Mouse (Mus musculus) testis, adult 2 months (tissue): ENCODE measurements around the gene App. TPM values are rescaled to one million over a fixed set of nuclear protein-coding genes. Genes with fewer than 3 reads are reported as not detected.

Experiments
- H3K27ac ChIP-seq: fragments of 200-500 bp; 2 replicates; pipeline ENCODE4 v1.5.1; 2012; ENCODE audit warnings: low read depth, low read length; ENCODE audit not compliant: control insufficient read depth, insufficient read depth
- H3K27me3 ChIP-seq: fragments of 200-500 bp; 2 replicates; pipeline ENCODE4 v1.6.1; 2012; ENCODE audit warnings: mild to moderate bottlenecking, low read length, moderate library complexity; ENCODE audit not compliant: control insufficient read depth, insufficient read depth
- H3K36me3 ChIP-seq: fragments of 200-500 bp; 2 replicates; pipeline ENCODE4 v1.6.1; 2012; ENCODE audit warnings: mild to moderate bottlenecking, low read length; ENCODE audit not compliant: control insufficient read depth, insufficient read depth
- H3K4me1 ChIP-seq: fragments of 200-500 bp; 2 replicates; pipeline ENCODE4 v1.6.1; 2012; ENCODE audit warnings: low read length; ENCODE audit not compliant: control insufficient read depth, insufficient read depth
- H3K4me3 ChIP-seq: fragments of 200-500 bp; 2 replicates; pipeline ENCODE4 v1.5.1; 2012; ENCODE audit warnings: low read depth, mild to moderate bottlenecking, low read length, moderate library complexity, mixed read lengths; ENCODE audit not compliant: control insufficient read depth
- CTCF ChIP-seq: fragments of 200-500 bp; IDR thresholded peaks from 2 replicates; pipeline ENCODE4 v1.5.1; 2012; ENCODE audit warnings: low read depth, mild to moderate bottlenecking, inconsistent platforms, low read length, moderate library complexity; ENCODE audit not compliant: control insufficient read depth, insufficient read depth, insufficient replicate concordance
- POLR2A ChIP-seq: fragments of 200-500 bp; IDR thresholded peaks from 2 replicates; pipeline ENCODE4 v1.6.1; 2012; ENCODE audit warnings: low read depth, mild to moderate bottlenecking, inconsistent platforms, low read length, moderate library complexity; ENCODE audit not compliant: control insufficient read depth
- polyA plus RNA-seq: library from polyadenylated mRNA; depleted of rRNA; stranded (reverse); fragments of >200 nt; gene quantifications from 2 replicates; pipeline ENCODE4 v1.2.3, GENCODE M21; 2012

Gene App
- polyA plus RNA-seq, 1 experiment: 89.0 TPM

DNA sequence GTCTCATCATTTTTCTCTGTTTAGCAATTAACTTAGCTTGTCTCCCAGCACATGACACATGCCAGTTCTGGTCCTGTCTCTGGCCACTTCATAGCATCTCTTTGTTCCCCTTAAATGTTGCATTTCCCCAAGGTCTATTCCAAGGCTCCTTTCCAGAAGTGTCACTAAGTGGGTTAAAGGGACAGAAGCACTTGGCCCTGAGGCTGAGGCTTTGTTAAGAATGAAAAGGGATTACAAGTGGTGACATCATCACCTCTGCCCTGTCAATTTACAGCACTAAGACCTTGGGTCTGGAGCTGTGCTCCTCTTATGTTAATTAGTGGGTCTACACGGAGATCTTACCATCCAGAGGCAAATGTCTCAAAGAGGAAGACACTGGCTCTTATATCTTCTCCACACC, 56.0 kb downstream of the App start:
- Histone ChIP-seq H3K27ac (no peak overlapping the region), H3K4me1 (no peaks in the 10 kb centered on the region), H3K27me3 (no peaks in the 10 kb centered on the region), H3K36me3 (no peaks in the 10 kb centered on the region), H3K4me3 (no peak overlapping the region)
- TF ChIP-seq POLR2A: no peak

DNA sequence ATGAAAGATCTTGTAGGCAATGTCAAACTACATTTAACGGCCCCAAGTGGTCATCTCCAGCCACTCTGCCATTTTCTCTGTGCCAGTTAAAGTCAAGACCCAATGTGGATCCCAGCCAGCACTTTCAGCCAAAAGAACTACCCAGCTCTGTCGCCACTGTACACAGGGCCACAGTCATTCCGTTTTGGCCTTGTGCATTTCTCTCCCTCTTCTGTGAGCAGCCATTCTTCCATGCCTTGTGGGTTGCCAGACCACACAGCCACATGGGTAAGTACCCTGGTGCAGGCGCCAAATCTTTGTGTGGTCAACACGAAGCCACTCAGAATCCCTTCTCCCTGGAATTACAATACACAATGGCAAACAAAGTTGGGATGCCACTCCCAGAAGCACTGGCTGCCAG, 57.7 kb downstream of the App start:
- TF ChIP-seq POLR2A (no peak), CTCF (no peak)
- H3K36me3 ChIP-seq: no peaks in the 10 kb centered on the region
- no peak overlapping the region for H3K27ac ChIP-seq

DNA sequence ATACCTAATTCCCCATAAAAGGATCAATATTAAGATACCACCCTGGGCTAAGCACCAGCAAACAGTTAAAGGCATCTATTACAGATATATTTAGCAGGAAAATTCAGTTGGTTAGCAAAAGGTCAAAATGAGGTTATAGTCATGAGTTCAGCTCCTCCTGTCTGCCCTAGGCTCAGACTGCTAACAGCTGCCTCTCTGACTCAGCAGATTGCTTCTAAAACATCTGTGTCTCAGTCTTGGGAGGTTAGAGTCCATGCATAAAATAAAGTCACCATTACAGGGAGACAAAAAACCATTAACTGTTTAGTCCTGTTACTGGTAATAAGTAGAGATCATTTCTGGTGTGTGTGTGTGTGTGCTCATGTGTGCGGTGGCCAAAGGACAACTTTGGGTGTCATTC, 58.8 kb downstream of the App start:
- H3K4me3 ChIP-seq: no peak overlapping the region

More for the DNA sequence above, 57.7 kb downstream of the App start:
- Histone ChIP-seq H3K4me3 (no peak overlapping the region), H3K27me3 (no peaks in the 10 kb centered on the region), H3K4me1 (no peaks in the 10 kb centered on the region)

DNA sequence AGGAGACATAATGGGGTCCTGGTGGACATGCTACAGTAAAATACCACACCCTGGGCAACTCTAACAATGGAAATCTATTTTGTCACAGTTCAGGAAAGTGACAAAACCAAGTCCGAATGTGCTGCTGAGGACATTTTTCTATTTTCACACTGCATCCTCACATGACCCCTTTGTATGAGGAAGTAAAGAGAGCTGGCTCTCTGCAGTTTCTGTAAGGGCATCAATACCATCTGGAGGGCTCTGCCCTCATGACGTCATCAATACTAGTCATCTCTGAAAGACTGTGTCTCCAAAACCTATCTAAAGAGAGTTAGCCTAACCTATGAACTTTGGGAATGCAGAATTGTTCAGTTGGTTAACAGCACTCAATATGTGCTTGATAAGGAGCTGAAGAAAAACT, 59.6 kb downstream of the App start:
- Histone ChIP-seq H3K36me3 (no peaks in the 10 kb centered on the region), H3K27ac (no peak overlapping the region), H3K4me1 (no peaks in the 10 kb centered on the region), H3K4me3 (no peak overlapping the region), H3K27me3 (no peaks in the 10 kb centered on the region)
- TF ChIP-seq CTCF (no peak), POLR2A (no peak)

More for the DNA sequence above, 58.8 kb downstream of the App start:
- Histone ChIP-seq H3K27me3 (no peaks in the 10 kb centered on the region), H3K4me1 (no peaks in the 10 kb centered on the region), H3K36me3 (no peaks in the 10 kb centered on the region), H3K27ac (no peak overlapping the region)
- TF ChIP-seq CTCF: no peak
- TF ChIP-seq POLR2A: no peak

DNA sequence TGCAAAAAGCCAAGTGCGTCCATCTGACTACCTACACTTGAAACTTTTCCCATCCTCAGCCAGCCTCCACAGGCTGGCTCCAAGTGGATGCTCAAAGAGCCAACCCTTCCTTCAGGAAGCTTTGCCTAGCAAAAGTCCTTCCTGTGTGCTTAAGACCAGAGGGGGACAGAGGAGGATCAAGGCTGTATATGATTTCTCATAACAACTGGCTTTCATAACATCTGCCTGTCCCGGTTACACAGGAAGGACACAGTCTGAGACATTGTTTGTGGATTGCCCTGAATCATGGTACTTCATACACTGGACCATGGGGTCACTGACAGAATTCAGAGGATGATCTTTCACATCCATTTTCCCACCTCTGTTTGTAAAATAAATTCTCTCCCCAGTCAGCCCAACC, 61.3 kb downstream of the App start:
- no peak overlapping the region for H3K4me3 ChIP-seq
- no peaks in the 10 kb centered on the region for H3K36me3 ChIP-seq
- H3K27ac ChIP-seq: no peak overlapping the region
- no peaks in the 10 kb centered on the region for H3K27me3 ChIP-seq
- no peaks in the 10 kb centered on the region for H3K4me1 ChIP-seq
- TF ChIP-seq POLR2A: no peak
- no peak for TF ChIP-seq CTCF

DNA sequence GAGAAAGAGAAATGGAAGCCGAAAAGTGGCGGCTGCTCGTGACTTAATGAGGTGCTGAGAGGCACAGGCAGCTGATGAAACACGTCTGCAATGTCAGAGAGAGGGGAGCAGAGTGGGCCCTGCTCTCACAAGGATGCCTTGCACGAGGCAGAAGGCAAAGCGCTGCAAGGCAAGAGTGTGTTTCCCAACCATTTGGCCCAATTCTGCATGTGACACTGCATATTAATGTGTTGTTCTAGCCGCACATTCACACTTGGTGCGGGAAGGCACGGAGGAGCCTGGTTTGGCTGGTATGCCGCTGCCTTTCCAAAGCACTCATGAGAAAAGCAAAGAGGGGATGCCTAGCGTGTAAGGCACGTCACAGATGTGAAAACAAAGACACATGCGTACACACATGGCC, 63.1 kb downstream of the App start:
- Histone ChIP-seq H3K36me3 (no peaks in the 10 kb centered on the region), H3K4me3 (no peak overlapping the region), H3K27ac (no peak overlapping the region), H3K27me3 (no peaks in the 10 kb centered on the region), H3K4me1 (no peaks in the 10 kb centered on the region)
- TF ChIP-seq POLR2A: no peak
- no peak for TF ChIP-seq CTCF

DNA sequence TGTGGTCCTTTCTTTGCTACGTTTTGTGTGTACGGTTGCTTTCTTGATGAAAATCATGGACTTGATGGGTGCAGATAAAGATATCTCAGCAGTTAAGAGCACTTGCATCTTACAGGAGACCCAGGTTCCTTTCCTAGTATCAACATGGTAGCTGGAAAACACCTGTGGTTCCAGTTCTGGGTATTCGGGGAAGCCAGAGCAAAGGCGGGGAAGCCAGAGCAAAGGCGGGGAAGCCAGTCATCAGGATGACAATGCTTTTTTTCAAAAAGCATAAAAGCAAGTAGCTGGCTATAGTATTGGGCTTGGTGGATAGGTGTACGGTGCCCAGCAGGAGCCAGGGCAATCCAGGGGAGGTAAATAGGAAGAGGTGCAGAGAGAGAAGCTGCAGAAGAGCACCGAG, 65.1 kb downstream of the App start:
- TF ChIP-seq POLR2A (no peak), CTCF (no peak)

DNA sequence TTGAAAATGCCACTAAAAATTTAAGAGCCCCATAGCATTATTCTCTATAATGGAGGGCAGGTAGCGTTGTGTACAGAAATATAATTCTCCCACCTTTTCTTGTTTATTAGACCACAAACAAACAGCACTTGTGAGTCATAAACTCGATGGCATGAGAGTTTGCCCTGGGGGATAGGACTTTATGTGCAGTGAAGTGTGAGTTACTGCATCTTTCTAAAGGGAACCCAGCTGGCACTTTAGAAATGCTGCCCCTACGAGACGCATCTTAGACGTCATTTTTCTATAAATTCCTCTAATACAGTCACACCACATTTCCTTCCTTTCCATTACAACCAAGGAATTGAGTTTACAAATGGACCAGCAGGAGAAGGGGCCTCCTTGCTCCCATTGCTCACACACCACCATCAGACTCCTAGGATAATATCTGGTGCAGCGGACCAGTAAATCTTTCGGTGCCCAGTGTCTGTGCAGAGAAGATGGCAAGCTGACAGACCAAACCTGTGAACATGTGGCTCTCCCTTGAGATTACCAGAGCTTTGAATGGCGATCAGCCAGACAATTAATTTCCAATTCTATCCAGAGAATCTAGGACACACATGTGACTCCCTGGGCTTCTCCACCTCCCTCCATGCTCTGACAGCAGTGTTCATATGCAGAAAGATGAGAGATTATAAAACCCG, 66.8 kb downstream of the App start:
- Histone ChIP-seq H3K4me1 (no peaks in the 10 kb centered on the region), H3K4me3 (no peak overlapping the region), H3K27ac (no peak overlapping the region), H3K27me3 (no peaks in the 10 kb centered on the region), H3K36me3 (no peaks in the 10 kb centered on the region)
- no peak for TF ChIP-seq CTCF
- TF ChIP-seq POLR2A: no peak

More for the DNA sequence above, 65.1 kb downstream of the App start:
- Histone ChIP-seq H3K4me3 (no peak overlapping the region), H3K36me3 (no peaks in the 10 kb centered on the region), H3K27me3 (no peaks in the 10 kb centered on the region), H3K4me1 (no peaks in the 10 kb centered on the region), H3K27ac (no peak overlapping the region)
